Mouse (Mus musculus): ENCODE results near the gene Slc3a1. TPM values are rescaled to one million over a fixed set of nuclear protein-coding genes. Genes with fewer than 3 reads are reported as not detected.

Gene Slc3a1
- under 1 TPM in 3 of 4 experiments, not detected in 1; 0.12 to 0.31 (median 0.14) TPM for total RNA-seq (2022)

- DNase-seq (ENCODE audit: low spot score) = no peak
Measured at GRCm38 (mm10) chr17:85028093-85028739, at the start of gene Slc3a1. TSS of gene Slc3a1 (plus strand) at chr17:85028376.

- no peak for DNase-seq (ENCODE audit: low spot score)
Measured at GRCm38 (mm10) chr17:84981721-84982120, 46.5 kb upstream of the Slc3a1 start.

- no peak for DNase-seq (ENCODE audit: low spot score)
Measured at GRCm38 (mm10) chr17:84982735-84983134, 45.4 kb upstream of the Slc3a1 start.

GRCm38 (mm10) chr17:84986368-84986767 lies 41.8 kb upstream of the Slc3a1 start:
- no peak for DNase-seq (ENCODE audit: low spot score)

- DNase-seq (ENCODE audit: low spot score) = no peak
Measured at GRCm38 (mm10) chr17:84987834-84988410, 40.3 kb upstream of the Slc3a1 start.

GRCm38 (mm10) chr17:84988514-84988913 lies 39.7 kb upstream of the Slc3a1 start:
- no peak for DNase-seq (ENCODE audit: low spot score)

GRCm38 (mm10) chr17:84995844-84996243 lies 32.3 kb upstream of the Slc3a1 start:
- DNase-seq (ENCODE audit: low spot score) = no peak

- DNase-seq (ENCODE audit: low spot score) = no peak
Measured at GRCm38 (mm10) chr17:84997639-84998038, 30.5 kb upstream of the Slc3a1 start.

- no peak for DNase-seq (ENCODE audit: low spot score)
Measured at GRCm38 (mm10) chr17:84999636-85000035, 28.5 kb upstream of the Slc3a1 start.

- DNase-seq (ENCODE audit: low spot score) = no peak
Measured at GRCm38 (mm10) chr17:85013485-85013884, 14.7 kb upstream of the Slc3a1 start.

- DNase-seq (ENCODE audit: low spot score) = no peak
Measured at GRCm38 (mm10) chr17:85014632-85015031, 13.5 kb upstream of the Slc3a1 start.

GRCm38 (mm10) chr17:85018344-85018743 lies 9.8 kb upstream of the Slc3a1 start:
- DNase-seq (ENCODE audit: low spot score) = no peak

- no peak for DNase-seq (ENCODE audit: low spot score)
Measured at GRCm38 (mm10) chr17:85018794-85019193, 9.4 kb upstream of the Slc3a1 start.

- no peak for DNase-seq (ENCODE audit: low spot score)
Measured at GRCm38 (mm10) chr17:85020343-85020742, 7.8 kb upstream of the Slc3a1 start.

- DNase-seq (ENCODE audit: low spot score) = peak; percentile 31
Measured at GRCm38 (mm10) chr17:85023247-85024167, 4.7 kb upstream of the Slc3a1 start.

- no peak for DNase-seq (ENCODE audit: low spot score)
Measured at GRCm38 (mm10) chr17:85024237-85024636, 3.9 kb upstream of the Slc3a1 start.

GRCm38 (mm10) chr17:85025151-85025550 lies 3.0 kb upstream of the Slc3a1 start:
- DNase-seq (ENCODE audit: low spot score) = no peak

GRCm38 (mm10) chr17:85026436-85026835 lies 1.7 kb upstream of the Slc3a1 start:
- no peak for DNase-seq (ENCODE audit: low spot score)

GRCm38 (mm10) chr17:85027247-85027646 lies 929 bp upstream of the Slc3a1 start:
- no peak for DNase-seq (ENCODE audit: low spot score)

GRCm38 (mm10) chr17:85028797-85029196 lies 621 bp downstream of the Slc3a1 start:
- DNase-seq (ENCODE audit: low spot score) = no peak

- DNase-seq (ENCODE audit: low spot score) = no peak
Measured at GRCm38 (mm10) chr17:85030651-85031050, 2.5 kb downstream of the Slc3a1 start.

GRCm38 (mm10) chr17:85033087-85033486 lies 4.9 kb downstream of the Slc3a1 start:
- no peak for DNase-seq (ENCODE audit: low spot score)

Measured in heart, adult 8-10 months (tissue).